Mouse (Mus musculus): ENCODE data around the gene Triml1. TPM values are rescaled to one million over a fixed set of nuclear protein-coding genes. Genes with fewer than 3 reads are reported as not detected.

Gene Triml1
- polyA plus RNA-seq (2012; ENCODE audit: insufficient read depth, insufficient read length, missing spikeins), result not detected in 2 replicates

GRCm38 (mm10) chr8:43141386-43141785 lies at the start of gene Triml1:
TSS of gene Triml1 (minus strand) at chr8:43141486.
- H3K4me3 ChIP-seq (ENCODE audit: insufficient read depth, low read depth, low read length), result no peak within 1 kb of the TSS
- no peak within 1 kb of the TSS for H3K27ac ChIP-seq (replicated peaks; ENCODE audit: low read depth, low read length)
- no peaks in the 10 kb centered on the region for H3K4me1 ChIP-seq (ENCODE audit: control insufficient read depth, insufficient read depth, insufficient read length, low read length)

GRCm38 (mm10) chr8:43182281-43182680 lies 41.0 kb upstream of the Triml1 start:
- Histone ChIP-seq H3K4me3 (ENCODE audit: insufficient read depth, low read depth, low read length) (no peak overlapping the region), H3K27ac (replicated peaks; ENCODE audit: low read depth, low read length) (no peak overlapping the region), H3K4me1 (ENCODE audit: control insufficient read depth, insufficient read depth, insufficient read length, low read length) (no peaks in the 10 kb centered on the region)

- Histone ChIP-seq H3K4me3 (ENCODE audit: insufficient read depth, low read depth, low read length) (no peak within 1 kb of the TSS), H3K27ac (replicated peaks; ENCODE audit: low read depth, low read length) (no peak within 1 kb of the TSS), H3K4me1 (ENCODE audit: control insufficient read depth, insufficient read depth, insufficient read length, low read length) (no peaks in the 10 kb centered on the region)
Observed at GRCm38 (mm10) chr8:43180054-43180690, 38.9 kb upstream of the Triml1 start, which contains the start of gene Triml2. TSS of gene Triml2 (plus strand) at chr8:43180541.

DNA sequence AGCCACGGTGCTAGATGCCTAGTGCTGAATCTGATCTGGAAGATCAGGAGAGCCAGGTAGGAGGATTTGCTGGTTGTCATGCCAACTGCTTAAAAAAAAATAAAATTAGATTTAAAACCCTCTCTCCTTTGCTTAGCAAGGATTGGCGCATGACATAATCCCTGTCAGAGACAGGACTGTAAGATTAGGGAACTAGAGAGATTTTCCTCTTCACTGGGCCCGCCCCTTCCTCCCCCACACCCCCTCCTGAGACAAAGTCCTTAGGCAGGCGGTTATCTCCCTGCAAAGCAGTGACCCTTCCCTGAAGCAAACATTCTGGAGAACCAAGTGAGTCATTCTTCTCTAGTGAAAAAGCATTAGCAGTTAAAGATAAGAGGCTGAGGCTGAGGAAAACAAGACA lies 37.9 kb upstream of the Triml1 start:
- Histone ChIP-seq H3K4me1 (ENCODE audit: control insufficient read depth, insufficient read depth, insufficient read length, low read length) (no peaks in the 10 kb centered on the region), H3K27ac (replicated peaks; ENCODE audit: low read depth, low read length) (no peak overlapping the region), H3K4me3 (ENCODE audit: insufficient read depth, low read depth, low read length) (no peak overlapping the region)

- no peaks in the 10 kb centered on the region for H3K4me1 ChIP-seq (ENCODE audit: control insufficient read depth, insufficient read depth, insufficient read length, low read length)
- H3K27ac ChIP-seq (replicated peaks; ENCODE audit: low read depth, low read length), result no peak overlapping the region
- no peak overlapping the region for H3K4me3 ChIP-seq (ENCODE audit: insufficient read depth, low read depth, low read length)
Observed at GRCm38 (mm10) chr8:43178263-43178662, 37.0 kb upstream of the Triml1 start.

DNA sequence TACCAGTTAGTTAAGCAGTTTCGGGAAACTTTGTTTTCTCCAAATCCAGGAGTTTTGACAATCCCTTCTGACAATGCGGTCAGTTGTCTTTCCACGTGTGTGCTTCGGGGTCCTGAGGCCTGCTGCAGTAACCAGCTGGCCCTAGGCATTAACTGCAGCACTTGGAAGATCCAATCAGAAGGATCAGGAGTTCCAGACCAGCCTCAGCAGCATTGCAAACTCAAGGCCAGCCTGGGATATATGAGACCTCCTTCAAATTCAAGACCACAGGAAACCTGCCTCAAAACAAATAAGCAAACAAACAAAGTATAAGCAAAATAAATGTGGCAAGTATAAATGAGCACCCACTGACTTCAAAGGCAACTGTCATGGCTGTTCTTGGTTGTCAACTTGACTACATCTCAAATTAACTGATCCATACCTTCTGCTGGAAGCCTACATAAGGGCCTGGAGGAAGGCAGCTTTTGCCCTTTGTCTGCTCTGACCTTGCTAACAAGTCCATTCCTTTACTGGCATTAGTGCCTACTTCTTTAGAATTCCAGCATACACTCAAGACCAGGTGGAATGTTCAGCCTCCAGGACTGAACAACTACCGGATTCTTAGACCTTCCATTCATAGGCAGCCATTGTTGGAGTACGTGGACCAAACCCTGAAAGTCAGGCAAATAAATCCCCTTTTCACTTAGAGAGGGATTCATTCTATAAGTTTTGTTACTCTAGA lies 35.6 kb upstream of the Triml1 start:
- Histone ChIP-seq H3K4me1 (ENCODE audit: control insufficient read depth, insufficient read depth, insufficient read length, low read length) (no peaks in the 10 kb centered on the region), H3K4me3 (ENCODE audit: insufficient read depth, low read depth, low read length) (no peak overlapping the region), H3K27ac (replicated peaks; ENCODE audit: low read depth, low read length) (no peak overlapping the region)

DNA sequence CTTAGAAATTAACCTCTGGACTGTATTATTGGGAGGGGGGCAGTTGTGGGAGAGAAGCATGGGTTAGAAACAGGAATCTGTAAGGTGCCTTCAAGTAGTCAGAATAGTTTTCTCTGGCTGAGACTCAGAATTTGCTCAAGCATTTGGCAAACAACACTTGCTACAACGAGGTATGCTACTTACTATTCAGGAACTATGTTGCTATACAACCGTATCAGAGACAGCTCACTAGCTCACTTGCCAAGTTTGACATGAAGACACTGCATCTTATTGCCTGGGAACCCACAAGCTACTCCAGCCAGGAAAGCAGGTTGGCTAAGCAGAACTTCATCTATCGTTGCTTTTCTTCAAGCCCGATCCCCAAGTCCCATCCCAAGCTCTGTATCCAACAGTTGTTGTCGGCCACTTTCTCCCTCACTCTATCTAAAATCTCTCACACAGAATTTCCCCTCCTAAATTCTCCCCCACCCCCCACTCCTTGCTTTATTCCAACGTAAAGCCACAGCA lies 28.0 kb upstream of the Triml1 start:
- no peaks in the 10 kb centered on the region for H3K4me1 ChIP-seq (ENCODE audit: control insufficient read depth, insufficient read depth, insufficient read length, low read length)
- no peak overlapping the region for H3K4me3 ChIP-seq (ENCODE audit: insufficient read depth, low read depth, low read length)

GRCm38 (mm10) chr8:43168083-43168482 lies 26.8 kb upstream of the Triml1 start:
- H3K4me3 ChIP-seq (ENCODE audit: insufficient read depth, low read depth, low read length), result no peak overlapping the region
- H3K27ac ChIP-seq (replicated peaks; ENCODE audit: low read depth, low read length), result no peak overlapping the region
- H3K4me1 ChIP-seq (ENCODE audit: control insufficient read depth, insufficient read depth, insufficient read length, low read length), result no peaks in the 10 kb centered on the region

More for the DNA sequence above, 28.0 kb upstream of the Triml1 start:
- H3K27ac ChIP-seq (replicated peaks; ENCODE audit: low read depth, low read length), result no peak overlapping the region

GRCm38 (mm10) chr8:43164453-43164852 lies 23.2 kb upstream of the Triml1 start:
- no peaks in the 10 kb centered on the region for H3K4me1 ChIP-seq (ENCODE audit: control insufficient read depth, insufficient read depth, insufficient read length, low read length)
- H3K27ac ChIP-seq (replicated peaks; ENCODE audit: low read depth, low read length), result no peak overlapping the region
- H3K4me3 ChIP-seq (ENCODE audit: insufficient read depth, low read depth, low read length), result no peak overlapping the region

- Histone ChIP-seq H3K4me3 (ENCODE audit: insufficient read depth, low read depth, low read length) (no peak overlapping the region), H3K4me1 (ENCODE audit: control insufficient read depth, insufficient read depth, insufficient read length, low read length) (no peaks in the 10 kb centered on the region), H3K27ac (replicated peaks; ENCODE audit: low read depth, low read length) (no peak overlapping the region)
Observed at GRCm38 (mm10) chr8:43163255-43163654, 22.0 kb upstream of the Triml1 start.

DNA sequence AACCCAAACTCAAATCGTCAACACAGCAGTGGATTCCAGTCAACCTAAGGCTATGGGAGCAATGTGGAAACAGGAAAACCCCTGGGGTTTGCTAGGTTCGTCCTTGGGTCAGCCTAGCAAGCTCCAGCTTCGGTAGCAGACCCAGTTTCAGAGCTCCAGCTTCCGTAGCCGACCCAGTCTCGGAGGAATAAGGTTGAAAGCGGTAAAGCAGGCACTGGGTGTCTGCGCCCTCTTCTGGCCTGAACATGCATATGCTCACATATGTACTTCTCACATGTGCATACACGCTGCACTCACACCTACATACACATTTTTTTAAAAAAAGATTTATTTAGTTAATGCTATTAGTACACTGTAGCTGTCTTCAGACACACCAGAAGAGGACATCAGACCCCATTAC lies 8.0 kb upstream of the Triml1 start:
- Histone ChIP-seq H3K4me3 (ENCODE audit: insufficient read depth, low read depth, low read length) (no peak overlapping the region), H3K4me1 (ENCODE audit: control insufficient read depth, insufficient read depth, insufficient read length, low read length) (no peaks in the 10 kb centered on the region), H3K27ac (replicated peaks; ENCODE audit: low read depth, low read length) (no peak overlapping the region)

- Histone ChIP-seq H3K27ac (replicated peaks; ENCODE audit: low read depth, low read length) (no peak overlapping the region), H3K4me1 (ENCODE audit: control insufficient read depth, insufficient read depth, insufficient read length, low read length) (no peaks in the 10 kb centered on the region), H3K4me3 (ENCODE audit: insufficient read depth, low read depth, low read length) (no peak overlapping the region)
Observed at GRCm38 (mm10) chr8:43111205-43111827, 30.0 kb downstream of the Triml1 start.

Other genes starting within 250 kb of the Triml1 start
- gene Triml2, start 39.1 kb upstream of the Triml1 start, polyA plus RNA-seq (2012; ENCODE audit: insufficient read depth, insufficient read length, missing spikeins), result not detected in 2 replicates
- not detected in 2 replicates for gene Zfp42, start 165.5 kb upstream of the Triml1 start, polyA plus RNA-seq (2012; ENCODE audit: insufficient read depth, insufficient read length, missing spikeins)